Mouse (Mus musculus): ENCODE results near the gene Ms4a3.

- TF ChIP-seq CTCF (IDR thresholded peaks at IDR 0.05; ENCODE audit: borderline replicate concordance, control insufficient read depth, extremely low read depth, insufficient read depth, low read length, poor library complexity): no peak
- no peak for TF ChIP-seq POLR2A (IDR thresholded peaks at IDR 0.05; ENCODE audit: control insufficient read depth, extremely low read depth, insufficient read depth, low read length, poor library complexity)
Measured at GRCm38 (mm10) chr19:11612293-11612692, 28.4 kb downstream of the Ms4a3 start.
